Mouse (Mus musculus) ES-CJ7 (cell line): Measurements from ENCODE around the gene Hbs1l.
A peak's percentile ranks its signal among the peaks of the same experiment; 100 is the strongest.

Source experiments
- DNase-seq: peaks from one replicate; pipeline ENCODE4 v3.0.0; 2011; ENCODE audit warnings: low read depth, low spot score

Gene Hbs1l

DNA sequence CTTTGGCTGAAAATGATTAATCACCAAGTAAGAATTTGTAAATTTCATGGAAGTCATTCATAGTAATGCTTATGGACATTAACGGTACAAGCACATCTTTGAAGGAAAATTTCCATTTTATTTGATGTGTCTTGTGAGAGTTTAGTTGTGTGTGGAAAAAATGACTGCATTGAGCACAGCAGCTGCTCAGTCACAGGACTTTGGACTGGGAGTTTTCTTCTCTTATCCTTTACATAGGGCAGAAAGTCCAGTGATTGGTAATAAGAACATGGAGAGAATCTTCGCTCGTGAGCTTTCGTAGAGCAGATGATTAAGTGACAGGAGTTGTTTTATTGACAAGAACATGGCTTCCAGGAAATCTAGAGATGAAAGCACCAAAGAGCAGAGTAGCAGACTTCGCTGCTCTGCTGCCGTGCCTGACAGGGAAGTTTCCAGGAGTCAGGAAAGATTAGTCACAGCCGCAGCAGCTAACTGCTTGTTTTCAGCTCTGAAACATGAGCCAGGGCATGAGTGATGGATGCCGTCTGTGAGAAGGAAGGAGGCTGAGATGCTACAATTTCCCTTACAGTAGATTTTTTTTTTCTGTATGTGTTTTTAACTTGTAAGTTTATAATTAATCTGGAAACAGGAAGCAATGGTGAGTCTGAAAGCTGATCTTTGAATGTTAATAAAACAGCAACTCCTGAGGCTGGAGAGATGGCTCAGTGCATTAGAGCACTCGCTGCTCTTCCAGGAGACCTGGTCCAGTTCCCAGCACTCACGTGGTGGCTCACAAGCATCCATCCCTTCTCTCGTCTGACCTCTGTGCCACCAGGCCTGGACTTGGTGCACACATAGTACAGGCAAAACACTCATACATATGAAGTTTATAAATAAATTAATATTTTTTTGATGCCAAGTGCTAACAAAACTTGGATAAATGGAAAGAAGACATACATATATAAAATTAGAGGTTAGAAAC is 9.2 kb downstream of the Hbs1l start:
- no peak for DNase-seq

- DNase-seq, result no peak
Observed at GRCm38 (mm10) chr10:21313732-21314131, 18.0 kb downstream of the Hbs1l start.

- DNase-seq, result no peak
Observed at GRCm38 (mm10) chr10:21316123-21316522, 20.3 kb downstream of the Hbs1l start.

- no peak for DNase-seq
Observed at GRCm38 (mm10) chr10:21318250-21318649, 22.5 kb downstream of the Hbs1l start.

- no peak for DNase-seq
Observed at GRCm38 (mm10) chr10:21318996-21319395, 23.2 kb downstream of the Hbs1l start.

- DNase-seq, result no peak
Observed at GRCm38 (mm10) chr10:21320601-21321000, 24.8 kb downstream of the Hbs1l start.

- no peak for DNase-seq
Observed at GRCm38 (mm10) chr10:21326352-21326751, 30.6 kb downstream of the Hbs1l start.

DNA sequence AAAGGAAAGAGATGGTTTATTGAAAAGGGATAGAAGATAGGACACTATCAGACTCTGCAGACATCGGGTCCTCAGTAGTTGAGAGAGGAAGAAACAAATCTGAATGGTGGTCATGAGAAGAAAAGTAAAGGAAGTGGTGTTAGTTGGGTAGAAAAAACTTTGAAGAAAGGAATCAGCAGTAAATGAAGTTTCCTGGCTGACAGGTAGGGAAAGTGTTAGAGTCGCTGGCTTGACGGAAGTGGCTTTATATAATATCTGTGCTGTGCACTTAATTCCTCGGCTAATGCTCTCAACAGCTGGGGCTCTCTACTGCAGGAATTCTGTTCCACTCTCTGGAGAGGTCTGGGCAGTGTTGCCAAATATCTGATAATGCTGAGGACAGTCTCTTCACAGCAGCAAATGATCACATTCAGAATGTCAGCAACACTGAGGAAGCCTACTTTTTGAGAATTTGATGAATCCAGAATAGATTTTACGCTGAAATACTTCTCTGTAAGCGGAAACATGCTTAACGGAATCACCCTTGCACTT is 31.9 kb downstream of the Hbs1l start:
- no peak for DNase-seq

DNA sequence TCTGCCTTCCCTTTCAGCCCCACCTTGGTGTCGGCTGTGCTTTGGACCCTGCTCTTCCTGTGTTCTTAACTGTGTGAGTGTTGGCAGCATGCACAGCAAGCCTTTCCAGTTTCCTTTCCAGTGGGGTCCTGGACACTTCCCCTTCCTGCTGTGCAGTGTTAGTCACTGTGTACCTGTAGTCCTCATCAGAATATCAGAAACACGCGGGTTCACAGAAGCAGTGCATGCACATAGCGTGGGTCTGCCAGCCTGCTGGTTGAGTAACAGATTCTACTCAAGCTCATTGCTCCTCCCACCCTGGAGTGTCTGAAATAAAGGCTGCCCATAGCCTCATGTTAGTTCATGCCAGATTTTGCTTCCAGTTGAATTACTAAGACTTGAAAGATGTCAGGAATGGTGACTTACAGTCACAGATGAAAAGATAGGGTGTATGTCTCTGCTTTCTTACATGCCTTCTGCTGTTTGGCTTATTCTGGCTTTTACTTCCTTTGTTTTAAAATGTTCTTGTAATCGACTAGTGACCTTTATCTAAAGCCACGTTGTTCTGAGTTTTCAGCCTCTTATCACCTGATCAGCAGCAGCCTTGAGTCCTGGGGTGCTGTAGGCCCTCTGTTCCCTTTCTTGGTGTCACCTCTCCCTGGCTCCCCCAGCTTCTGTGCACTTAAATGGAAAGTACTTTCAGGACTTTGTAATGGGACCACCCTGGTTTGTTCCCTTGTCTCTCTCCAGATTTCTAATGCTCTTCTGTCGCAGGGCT is 38.7 kb downstream of the Hbs1l start:
- DNase-seq, result no peak

DNA sequence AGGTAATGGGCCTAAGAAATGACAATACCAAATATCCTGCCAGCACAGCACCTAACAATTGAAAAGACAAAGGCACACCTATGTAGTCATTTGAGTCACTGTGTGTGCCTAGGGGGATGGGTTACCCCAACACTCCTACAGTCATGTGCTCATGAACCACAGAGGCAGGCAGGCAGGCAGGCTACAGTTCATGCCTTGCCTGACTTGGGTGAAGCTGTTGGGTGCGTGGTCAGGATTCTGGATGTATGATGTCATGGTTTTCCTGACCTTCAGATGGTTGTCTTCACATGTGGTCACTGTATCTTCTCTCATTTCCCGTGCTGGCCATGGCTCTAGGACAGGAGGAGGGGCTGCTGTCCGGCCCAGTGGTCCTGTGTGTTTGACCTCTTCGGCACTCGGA is 39.8 kb downstream of the Hbs1l start:
- no peak for DNase-seq

- peak; percentile 64 for DNase-seq
Observed at GRCm38 (mm10) chr10:21337191-21337590, 41.4 kb downstream of the Hbs1l start.

DNA sequence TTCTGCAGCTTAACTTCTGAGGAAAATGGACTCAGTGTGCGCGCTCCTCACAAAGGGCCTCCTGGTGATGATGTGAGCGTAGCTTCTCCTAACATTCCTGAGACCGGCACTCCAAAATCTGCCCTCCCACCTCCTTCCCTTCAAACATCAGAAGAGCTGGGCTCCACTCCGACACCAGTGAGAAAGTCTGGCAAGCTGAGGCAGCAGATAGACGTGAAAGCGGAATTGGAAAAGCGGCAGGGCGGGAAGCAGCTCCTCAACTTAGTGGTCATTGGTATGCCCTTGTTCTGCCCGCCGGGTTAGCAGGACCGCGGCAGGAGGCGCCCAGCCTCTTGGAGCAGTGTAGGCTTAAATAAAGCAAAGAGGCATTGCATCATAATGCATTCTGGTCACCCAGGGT is 45.9 kb downstream of the Hbs1l start:
- DNase-seq, result peak; percentile 24

DNA sequence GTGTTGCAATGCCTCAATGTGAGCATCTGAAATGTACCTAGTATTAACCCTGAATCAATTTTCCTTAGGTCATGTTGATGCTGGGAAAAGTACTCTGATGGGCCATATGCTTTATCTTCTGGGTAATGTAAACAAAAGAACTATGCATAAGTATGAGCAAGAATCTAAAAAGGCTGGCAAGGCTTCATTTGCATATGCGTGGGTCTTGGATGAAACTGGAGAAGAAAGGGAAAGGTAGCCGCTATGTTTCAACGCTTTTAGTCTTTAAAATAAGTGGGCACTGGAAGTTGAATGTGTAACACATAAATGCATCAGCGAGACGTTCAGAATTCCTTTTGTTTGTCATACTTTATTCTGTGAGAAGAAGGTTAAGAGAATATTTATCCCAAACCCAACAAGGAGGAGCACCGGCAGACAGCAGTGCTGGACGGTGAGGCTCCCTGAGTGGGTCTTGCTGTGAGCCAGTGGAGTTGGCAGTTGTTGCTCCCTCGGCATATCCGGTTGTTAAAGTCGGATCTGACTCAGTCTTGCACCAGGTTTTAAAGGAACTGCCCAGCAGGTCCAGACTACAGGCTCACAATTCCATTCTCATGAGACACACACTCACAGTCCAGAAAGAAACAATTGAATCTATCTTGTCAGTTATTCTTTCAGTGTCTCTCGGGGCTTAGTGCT is 46.7 kb downstream of the Hbs1l start:
- DNase-seq, result no peak

DNA sequence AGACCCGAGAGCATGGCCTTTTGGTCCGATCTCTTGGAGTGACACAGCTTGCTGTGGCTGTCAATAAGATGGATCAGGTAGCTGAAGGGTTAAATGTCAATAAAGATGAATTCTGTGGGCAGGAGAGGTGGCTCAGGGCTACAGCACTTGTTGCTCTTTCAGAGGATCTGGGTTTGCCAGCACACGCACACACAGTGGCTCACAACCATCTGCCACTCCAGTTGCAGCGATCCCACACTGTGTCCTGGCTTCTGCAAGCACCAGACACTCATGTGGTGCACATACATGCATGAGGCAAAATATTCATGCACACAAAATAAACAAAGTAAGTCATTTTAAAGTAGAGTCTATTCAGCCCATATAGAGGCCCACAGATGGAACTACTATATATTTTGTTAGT is 51.6 kb downstream of the Hbs1l start:
- no peak for DNase-seq

DNA sequence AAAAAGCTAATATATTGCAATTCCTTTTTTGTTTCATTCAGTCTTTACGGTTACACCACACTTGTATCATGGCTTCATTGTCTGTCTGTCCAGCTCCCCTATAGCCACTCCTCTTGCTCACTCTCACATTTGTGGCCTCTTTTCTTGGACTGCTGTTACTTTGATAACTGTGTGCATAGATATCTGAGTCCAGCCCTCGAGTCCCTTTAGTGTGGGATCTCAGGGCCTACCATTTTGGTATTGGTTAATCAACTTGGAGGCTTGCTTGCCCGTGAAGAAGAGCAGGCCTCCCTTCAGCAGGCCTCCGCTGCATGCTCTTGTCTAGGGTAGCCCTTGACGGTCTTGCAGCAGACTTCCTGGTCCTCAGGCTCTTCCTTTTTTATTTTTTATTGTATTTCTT is 53.7 kb downstream of the Hbs1l start:
- no peak for DNase-seq

DNA sequence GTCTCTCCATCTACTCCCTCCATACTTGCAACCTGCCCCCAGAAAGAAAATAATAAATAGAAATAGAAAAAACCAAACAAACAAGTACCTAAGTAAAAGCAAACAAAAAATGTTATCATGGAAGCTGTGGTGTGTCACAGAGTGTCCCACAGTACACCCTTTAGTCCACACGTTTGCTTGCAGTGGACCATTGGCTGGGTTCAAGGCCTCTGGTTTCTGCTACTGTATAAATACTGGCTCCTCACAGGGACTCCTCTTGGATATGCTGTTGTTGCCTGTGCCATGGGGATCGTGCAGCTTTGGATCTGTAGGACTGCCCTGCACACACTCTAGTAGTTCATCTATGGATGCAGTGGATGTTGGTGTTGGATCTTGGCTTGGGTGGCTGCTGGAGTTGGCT is 54.2 kb downstream of the Hbs1l start:
- DNase-seq, result no peak

- DNase-seq, result no peak
Observed at GRCm38 (mm10) chr10:21350531-21351515, 55.0 kb downstream of the Hbs1l start.

GRCm38 (mm10) chr10:21351766-21352165 is 56.0 kb downstream of the Hbs1l start:
- DNase-seq, result no peak

DNA sequence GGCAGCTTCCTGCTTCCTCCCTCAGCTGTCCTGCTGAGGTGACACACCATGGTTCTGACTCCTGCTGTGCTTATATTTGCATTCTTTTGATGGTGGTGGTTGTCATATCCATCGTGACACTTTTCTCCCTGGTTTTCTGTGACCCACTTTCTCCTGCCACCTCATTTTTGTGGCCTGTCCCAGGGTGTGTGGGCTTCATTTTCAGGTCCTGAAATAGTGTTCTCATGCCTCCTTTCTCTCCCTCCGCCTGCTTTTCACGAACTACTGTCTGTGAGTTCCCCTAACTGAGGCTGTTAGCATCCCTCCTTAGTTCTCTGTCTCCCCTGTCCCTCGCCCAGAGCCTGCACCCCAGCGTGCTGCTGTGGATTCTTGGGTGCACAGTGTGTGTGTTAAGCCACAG is 58.1 kb downstream of the Hbs1l start:
- DNase-seq, result no peak

DNA sequence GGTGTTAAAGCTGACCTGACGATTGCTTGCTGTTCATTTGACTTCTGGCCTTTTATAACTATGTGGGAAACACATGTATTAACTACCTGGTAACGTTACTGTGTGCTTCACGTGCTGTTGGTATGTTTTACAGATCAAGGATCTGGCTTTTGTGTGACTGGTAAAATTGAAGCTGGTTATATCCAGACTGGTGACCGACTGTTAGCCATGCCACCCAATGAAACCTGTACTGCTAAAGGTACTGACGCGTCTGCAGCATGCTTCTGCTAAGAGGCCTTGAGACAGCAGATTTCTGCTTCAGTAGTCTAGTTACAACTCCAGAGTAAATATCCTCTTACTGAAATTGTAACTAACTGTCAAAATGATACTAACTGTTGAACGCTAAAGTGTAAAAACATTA is 58.7 kb downstream of the Hbs1l start:
- DNase-seq, result no peak

DNA sequence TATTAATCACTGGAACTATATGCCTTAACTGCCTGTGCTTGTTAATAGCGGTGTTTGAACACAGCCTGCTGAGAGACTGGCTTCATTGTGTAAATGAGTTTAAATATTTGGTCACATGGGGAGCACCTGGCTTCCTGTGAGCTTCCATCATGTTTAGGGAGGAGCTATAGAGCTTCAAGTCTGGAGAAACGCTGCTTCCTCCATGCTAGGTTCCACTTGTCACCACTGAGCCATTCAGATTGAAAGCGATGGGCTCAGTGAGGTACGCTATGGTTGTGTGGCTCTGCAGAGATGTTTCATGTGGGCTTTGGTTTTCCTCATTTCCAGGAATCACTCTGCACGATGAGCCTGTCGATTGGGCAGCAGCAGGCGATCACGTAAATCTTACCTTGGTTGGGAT is 62.2 kb downstream of the Hbs1l start:
- no peak for DNase-seq
